Mouse (Mus musculus) small intestine, adult 10 weeks (tissue): ENCODE measurements around the gene Kcng4. TPM values are rescaled to one million over a fixed set of nuclear protein-coding genes. Genes with fewer than 3 reads are reported as not detected.

ENCODE experiments used
- polyA plus RNA-seq: library from polyadenylated mRNA; stranded (reverse); fragments of 350-450 nt; fragmentation: Illumina TruSeq; extraction: RNeasy Lipid Tissue Mini Kit (QIAGEN cat#74804); gene quantifications from one replicate; pipeline ENCODE4 v1.2.3, GENCODE M21; 2014; ENCODE audit warnings: low replicate concordance

Kcng4 gene
- polyA plus RNA-seq = not detected

GRCm38 (mm10) chr8:119635378-119635777 lies at the start of gene Kcng4:
Kcng4 (minus strand) TSS chr8:119635680.

GRCm38 (mm10) chr8:119666219-119666951 lies 30.9 kb upstream of the Kcng4 start, which contains the start of gene Wfdc1:
Wfdc1 (plus strand) TSS chr8:119666365.

GRCm38 (mm10) chr8:119612471-119612870 lies 23.0 kb downstream of the Kcng4 start, which contains the start of gene Adad2:
Adad2 (plus strand) TSS chr8:119612747.

GRCm38 (mm10) chr8:119604996-119605395 lies 30.5 kb downstream of the Kcng4 start, which contains the start of gene Taf1c:
Taf1c (minus strand) TSS chr8:119605222.

GRCm38 (mm10) chr8:119574437-119575365 lies 60.8 kb downstream of the Kcng4 start, which contains the start of the genes Hsdl1 and Dnaaf1:
Hsdl1 (minus strand) TSS chr8:119575183.
Dnaaf1 (plus strand) TSS chr8:119575235.

Other genes with a start within 250 kb of the Kcng4 start
- 0.26 TPM for gene Mlycd, start 240.8 kb downstream of the Kcng4 start, polyA plus RNA-seq
- 0.33 TPM for gene Osgin1, start 201.6 kb downstream of the Kcng4 start, polyA plus RNA-seq
- not detected for gene Necab2, start 189.0 kb downstream of the Kcng4 start, polyA plus RNA-seq
- 0.30 TPM for gene Slc38a8, start 134.0 kb downstream of the Kcng4 start, polyA plus RNA-seq
- 27.7 TPM for gene Mbtps1, start 76.9 kb downstream of the Kcng4 start, polyA plus RNA-seq
- gene Hsdl1, start 60.5 kb downstream of the Kcng4 start, polyA plus RNA-seq = 11.4 TPM
- gene Dnaaf1, start 60.4 kb downstream of the Kcng4 start, polyA plus RNA-seq = 0.41 TPM
- not detected for gene Taf1c, start 30.5 kb downstream of the Kcng4 start, polyA plus RNA-seq
- gene Adad2, start 22.9 kb downstream of the Kcng4 start, polyA plus RNA-seq = not detected
- 2.6 TPM for gene Wfdc1, start 30.7 kb upstream of the Kcng4 start, polyA plus RNA-seq
- gene Atp2c2, start 64.3 kb upstream of the Kcng4 start, polyA plus RNA-seq = not detected
- gene Tldc1, start 142.7 kb upstream of the Kcng4 start, polyA plus RNA-seq = 0.97 TPM
- gene Cotl1, start 204.9 kb upstream of the Kcng4 start, polyA plus RNA-seq = 0.33 TPM
- not detected for gene Klhl36, start 226.6 kb upstream of the Kcng4 start, polyA plus RNA-seq